Mouse (Mus musculus) kidney, embryonic 16.5 days (tissue): Measurements from ENCODE around the gene Ddx39. TPM values are rescaled to one million over a fixed set of nuclear protein-coding genes. Genes with fewer than 3 reads are reported as not detected.
A peak's percentile ranks its signal among the peaks of the same experiment; 100 is the strongest.

Experiments used
- ATAC-seq: fragments of 200-750 bp; cut with Nextera tagmentation; 2 replicates; pipeline ENCODE4 v1.8.0; 2017; ENCODE audit warnings: moderate TSS enrichment; ENCODE audit not compliant: low FRiP score, low TSS enrichment
- H3K27ac ChIP-seq: fragments of 300-500 bp; sonication (generic); 2 replicates; pipeline ENCODE4 v1.5.1; 2014; ENCODE audit warnings: low read length
- H3K27me3 ChIP-seq: fragments of 300-500 bp; sonication (generic); 2 replicates; pipeline ENCODE4 v1.6.1; 2014; ENCODE audit warnings: low read length, control low read depth, mixed read lengths; ENCODE audit not compliant: insufficient read depth
- H3K36me3 ChIP-seq: fragments of 300-500 bp; sonication (generic); 2 replicates; pipeline ENCODE4 v1.6.1; 2014; ENCODE audit warnings: low read length, control low read depth, mixed read lengths; ENCODE audit not compliant: insufficient read depth
- H3K4me1 ChIP-seq: fragments of 300-500 bp; sonication (generic); 2 replicates; pipeline ENCODE4 v1.6.1; 2014; ENCODE audit warnings: low read length, control low read depth, mixed read lengths; ENCODE audit not compliant: insufficient read depth
- H3K4me2 ChIP-seq: fragments of 300-500 bp; sonication (generic); replicated peaks from 2 replicates; pipeline ENCODE4 v1.6.1; 2014; ENCODE audit warnings: low read depth, low read length
- H3K4me3 ChIP-seq: fragments of 300-500 bp; sonication (generic); 2 replicates; pipeline ENCODE4 v1.5.1; 2014; ENCODE audit warnings: mild to moderate bottlenecking, low read length
- H3K9ac ChIP-seq: fragments of 300-500 bp; sonication (generic); replicated peaks from 2 replicates; pipeline ENCODE4 v1.6.1; 2014; ENCODE audit warnings: low read length
- H3K9me3 ChIP-seq: fragments of 300-500 bp; sonication (generic); 2 replicates; pipeline ENCODE4 v1.6.1; 2016; ENCODE audit warnings: low read length, control low read depth
- WGBS: fragments of 180-500 bp; shearing (Covaris S2); extraction: QIAGEN DNeasy Blood & Tissue Kit; methylation state at CpG from one replicate; pipeline ENCODE4 v1.1.7; 2014; 5-methylcytosine and 5-hydroxymethylcytosine counted together
- polyA plus RNA-seq: library from polyadenylated mRNA; unstranded; fragments of >200 nt; fragmentation: Nextera tagmentation; extraction: Ambion mirVana; gene quantifications from 2 replicates; pipeline ENCODE4 v1.2.1, GENCODE M21; 2015

Gene Ddx39
- polyA plus RNA-seq, 1 experiment from 2014 or later, result 211 TPM

DNA sequence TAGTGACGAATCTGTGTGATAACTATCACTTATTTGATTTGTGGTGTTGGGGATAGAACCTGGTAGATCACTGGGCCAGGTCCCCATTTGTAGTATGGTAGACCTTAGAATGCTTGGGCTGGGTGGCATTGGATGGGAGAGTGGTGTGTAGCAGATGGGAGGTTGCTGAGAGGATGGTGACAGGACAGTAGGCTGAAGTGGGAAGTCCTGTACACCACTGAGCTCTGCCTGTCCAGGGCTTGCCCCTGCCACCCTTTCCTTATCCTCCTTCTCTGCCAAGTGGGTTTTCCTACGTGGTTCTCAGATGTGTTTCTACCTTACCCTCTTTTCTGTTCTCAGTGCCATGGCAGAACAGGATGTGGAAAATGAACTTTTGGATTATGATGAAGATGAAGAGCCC is 4.1 kb downstream of the Ddx39 start:
- 79% methylated on average over 2 of the region's 2 CpGs for WGBS
- H3K9me3 ChIP-seq, result no peaks in the 10 kb centered on the region
- H3K9ac ChIP-seq, result no peak overlapping the region
- no peak overlapping the region for H3K4me2 ChIP-seq
- no peak for ATAC-seq
- H3K27me3 ChIP-seq, result no peaks in the 10 kb centered on the region
- no peak overlapping the region for H3K27ac ChIP-seq
- H3K4me3 ChIP-seq, result no peak overlapping the region
- H3K4me1 ChIP-seq, result peaks cover 11% of the 10 kb centered on the region
- peaks cover 45% of the 10 kb centered on the region for H3K36me3 ChIP-seq

GRCm38 (mm10) chr8:83719693-83720092 is 4.7 kb downstream of the Ddx39 start:
- no peak overlapping the region for H3K27ac ChIP-seq
- no peak overlapping the region for H3K4me2 ChIP-seq
- peaks cover 11% of the 10 kb centered on the region for H3K4me1 ChIP-seq
- H3K36me3 ChIP-seq, result peaks cover 51% of the 10 kb centered on the region
- 89% methylated on average over 2 of the region's 2 CpGs for WGBS
- no peak for ATAC-seq
- no peaks in the 10 kb centered on the region for H3K9me3 ChIP-seq
- no peaks in the 10 kb centered on the region for H3K27me3 ChIP-seq
- no peak overlapping the region for H3K4me3 ChIP-seq
- H3K9ac ChIP-seq, result no peak overlapping the region

GRCm38 (mm10) chr8:83721405-83722025 is 6.5 kb downstream of the Ddx39 start:
- Histone ChIP-seq H3K27ac (no peak overlapping the region; the same call in 1 of the 2 replicates), H3K4me2 (no peak overlapping the region), H3K9me3 (no peaks in the 10 kb centered on the region), H3K9ac (no peak overlapping the region), H3K4me3 (no peak overlapping the region), H3K36me3 (peaks cover 62% of the 10 kb centered on the region), H3K27me3 (no peaks in the 10 kb centered on the region), H3K4me1 (peaks cover 5% of the 10 kb centered on the region)
- 84% methylated on average over 25 of the region's 25 CpGs for WGBS
- no peak for ATAC-seq

GRCm38 (mm10) chr8:83722631-83723030 is 7.7 kb downstream of the Ddx39 start:
- no peaks in the 10 kb centered on the region for H3K4me1 ChIP-seq
- H3K27ac ChIP-seq, result no peak overlapping the region
- no peaks in the 10 kb centered on the region for H3K9me3 ChIP-seq
- no peaks in the 10 kb centered on the region for H3K27me3 ChIP-seq
- H3K4me2 ChIP-seq, result no peak overlapping the region
- H3K9ac ChIP-seq, result no peak overlapping the region
- peaks cover 62% of the 10 kb centered on the region for H3K36me3 ChIP-seq
- WGBS, result 89% methylated on average over 12 of the region's 12 CpGs
- no peak overlapping the region for H3K4me3 ChIP-seq
- no peak for ATAC-seq

DNA sequence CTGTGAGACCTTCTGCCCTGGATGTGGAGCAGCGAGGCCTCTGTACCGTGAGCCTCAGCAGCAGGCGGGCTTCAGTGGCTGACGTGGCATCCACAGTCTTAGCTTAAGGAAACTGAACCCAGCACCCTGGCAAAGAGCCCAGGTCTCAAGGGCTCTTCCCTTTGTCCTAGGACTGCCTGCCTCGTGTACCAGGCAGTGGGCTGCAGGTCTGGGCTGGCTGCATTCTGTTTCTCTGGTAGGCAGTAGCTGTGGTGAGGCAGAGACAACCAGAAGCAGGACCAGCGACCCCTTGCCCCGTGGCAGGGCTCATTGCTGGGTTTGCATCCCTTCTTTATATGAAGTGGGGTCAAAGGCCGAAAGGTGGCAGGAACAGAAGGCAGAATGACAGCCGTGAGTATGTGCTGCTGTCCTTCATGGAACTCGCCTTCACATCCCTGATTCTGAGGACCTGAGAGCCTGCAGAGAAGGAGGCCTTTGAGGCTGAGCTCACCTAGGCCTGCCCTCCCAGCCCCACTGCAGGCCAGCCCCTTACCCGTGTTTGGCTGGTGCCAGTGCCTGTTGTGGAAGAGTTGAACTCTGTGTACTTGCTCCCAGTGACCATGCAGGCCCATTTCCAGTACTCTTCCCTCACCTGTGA is 8.6 kb downstream of the Ddx39 start:
- no peak for ATAC-seq
- WGBS, result 79% methylated on average over 11 of the region's 11 CpGs

DNA sequence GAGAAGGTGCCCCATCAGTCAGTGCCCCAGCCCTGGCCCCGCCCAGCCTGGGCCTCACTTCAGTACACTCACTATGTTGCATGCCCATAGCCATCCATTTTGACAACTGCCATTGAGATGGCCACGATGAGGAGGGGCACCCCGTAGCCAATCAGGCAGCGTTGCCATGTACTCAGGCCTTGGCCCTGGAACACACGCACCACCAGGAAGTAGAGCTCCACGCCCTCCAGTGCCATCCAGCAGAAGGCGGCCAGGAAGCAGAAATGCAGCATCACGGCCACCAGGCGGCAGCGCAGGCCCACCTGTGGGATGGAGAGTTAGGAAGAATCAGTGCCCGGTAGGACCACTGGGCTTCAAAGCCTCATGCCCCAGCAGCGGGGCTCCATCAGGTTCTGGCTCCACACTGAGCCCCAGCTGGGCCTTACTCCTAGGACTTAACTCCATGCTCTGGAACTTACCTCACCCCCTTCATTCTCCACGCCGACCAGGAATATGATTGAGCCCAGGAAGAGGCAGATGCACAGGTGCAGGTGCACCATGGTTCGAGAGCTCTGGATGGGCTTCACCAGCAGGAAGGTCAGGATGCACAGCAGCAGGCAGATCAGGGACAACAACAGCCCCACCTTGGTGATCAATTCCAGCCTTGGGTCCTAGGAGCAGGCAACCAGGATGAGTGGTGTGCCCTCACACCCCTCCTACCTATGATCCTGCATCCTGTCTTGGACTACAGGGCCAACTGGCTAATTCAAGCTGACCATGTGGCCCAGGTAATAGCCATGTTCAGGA is 9.9 kb downstream of the Ddx39 start:
- Histone ChIP-seq H3K9me3 (no peaks in the 10 kb centered on the region), H3K27ac (no peak overlapping the region)
- WGBS, result 44% methylated on average over 15 of the region's 15 CpGs

More for the DNA sequence above, 8.6 kb downstream of the Ddx39 start:
- H3K4me3 ChIP-seq, result no peak overlapping the region
- no peak overlapping the region for H3K4me2 ChIP-seq
- no peaks in the 10 kb centered on the region for H3K4me1 ChIP-seq
- no peaks in the 10 kb centered on the region for H3K27me3 ChIP-seq
- H3K9ac ChIP-seq, result no peak overlapping the region
- no peaks in the 10 kb centered on the region for H3K9me3 ChIP-seq
- peaks cover 69% of the 10 kb centered on the region for H3K36me3 ChIP-seq
- H3K27ac ChIP-seq, result no peak overlapping the region

DNA sequence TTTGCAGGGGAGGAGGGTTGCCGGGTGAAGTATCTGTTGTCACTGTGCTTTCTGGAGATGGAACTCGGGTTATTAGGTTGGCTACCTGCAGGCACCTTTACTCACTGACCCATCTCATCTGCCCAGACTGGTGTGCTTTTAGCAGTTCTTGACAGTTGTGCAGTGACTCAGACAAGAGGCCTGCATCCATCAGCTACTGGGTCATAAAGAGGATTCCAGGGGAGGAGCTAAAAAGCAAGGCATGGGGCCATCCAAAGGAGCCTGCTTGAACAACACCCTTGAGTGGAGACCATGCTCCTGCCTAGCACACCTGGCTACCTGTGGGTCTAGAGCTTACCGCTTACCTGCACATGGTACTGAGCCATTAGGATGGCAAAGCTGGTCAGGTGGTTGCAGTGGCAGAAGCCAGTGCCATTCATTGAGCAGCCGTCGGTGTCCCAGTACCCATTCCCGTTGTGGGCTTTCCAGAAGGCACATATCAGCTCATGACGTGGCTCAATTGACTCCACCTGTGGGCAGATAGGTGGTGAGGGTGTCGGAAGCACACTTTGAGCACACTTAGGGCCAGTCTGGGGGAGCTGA is 10.6 kb downstream of the Ddx39 start:
- no peaks in the 10 kb centered on the region for H3K4me1 ChIP-seq
- H3K4me2 ChIP-seq, result no peak overlapping the region
- no peak for ATAC-seq
- no peak overlapping the region for H3K9ac ChIP-seq
- 90% methylated on average over 8 of the region's 8 CpGs for WGBS
- no peak overlapping the region for H3K27ac ChIP-seq
- no peak overlapping the region for H3K4me3 ChIP-seq
- H3K36me3 ChIP-seq, result peaks cover 66% of the 10 kb centered on the region
- no peaks in the 10 kb centered on the region for H3K9me3 ChIP-seq
- no peaks in the 10 kb centered on the region for H3K27me3 ChIP-seq

More for the DNA sequence above, 9.9 kb downstream of the Ddx39 start:
- ATAC-seq, result peak; percentile 69
- Histone ChIP-seq H3K4me3 (no peak overlapping the region), H3K9ac (no peak overlapping the region), H3K4me1 (no peaks in the 10 kb centered on the region), H3K36me3 (peaks cover 73% of the 10 kb centered on the region), H3K4me2 (no peak overlapping the region), H3K27me3 (no peaks in the 10 kb centered on the region)

- no peak overlapping the region for H3K9ac ChIP-seq
- ATAC-seq, result no peak
- H3K4me1 ChIP-seq, result no peaks in the 10 kb centered on the region
- no peak overlapping the region for H3K4me2 ChIP-seq
- H3K4me3 ChIP-seq, result no peak overlapping the region
- H3K27me3 ChIP-seq, result no peaks in the 10 kb centered on the region
- 78% methylated on average over 11 of the region's 11 CpGs for WGBS
- peaks cover 30% of the 10 kb centered on the region for H3K36me3 ChIP-seq
- no peak overlapping the region for H3K27ac ChIP-seq
- no peaks in the 10 kb centered on the region for H3K9me3 ChIP-seq
Measured at GRCm38 (mm10) chr8:83729009-83729807, 14.2 kb downstream of the Ddx39 start.

- WGBS, result 77% methylated on average over 5 of the region's 5 CpGs
- H3K4me1 ChIP-seq, result no peaks in the 10 kb centered on the region
- 0 out of 2 replicates have a peak, but pooled peaks cover under 1% of the 10 kb centered on the region for H3K9me3 ChIP-seq
- H3K9ac ChIP-seq, result no peak overlapping the region
- H3K36me3 ChIP-seq, result peaks cover 14% of the 10 kb centered on the region
- no peaks in the 10 kb centered on the region for H3K27me3 ChIP-seq
- H3K4me2 ChIP-seq, result no peak overlapping the region
- H3K4me3 ChIP-seq, result no peak overlapping the region
- no peak overlapping the region for H3K27ac ChIP-seq
- ATAC-seq, result no peak
Measured at GRCm38 (mm10) chr8:83731906-83732305, 16.9 kb downstream of the Ddx39 start.
